Mouse (Mus musculus) bone marrow, adult 2 months (tissue): ENCODE data around the gene Arl4c. TPM values are rescaled to one million over a fixed set of nuclear protein-coding genes. Genes with fewer than 3 reads are reported as not detected.

ENCODE experiments used
- H3K27ac ChIP-seq: fragments of 200-500 bp; 2 replicates; pipeline ENCODE4 v1.5.1; 2012; ENCODE audit warnings: low read depth, mild to moderate bottlenecking, control low read depth, inconsistent platforms, low read length; ENCODE audit not compliant: control insufficient read depth, poor library complexity, insufficient read depth
- H3K4me1 ChIP-seq: fragments of 200-500 bp; 2 replicates; pipeline ENCODE4 v1.6.1; 2011; ENCODE audit warnings: low read length; ENCODE audit not compliant: control insufficient read depth, insufficient read depth
- H3K4me3 ChIP-seq: fragments of 200-500 bp; replicated peaks from 2 replicates; pipeline ENCODE3; 2011; ENCODE audit warnings: mild to moderate bottlenecking, low read depth, low read length, control low read depth; ENCODE audit not compliant: control insufficient read depth
- CTCF ChIP-seq: fragments of 200-500 bp; IDR thresholded peaks from 2 replicates; pipeline ENCODE4 v1.5.1; 2011; ENCODE audit warnings: low read length, control low read depth; ENCODE audit not compliant: control insufficient read depth, insufficient read depth
- POLR2A ChIP-seq: fragments of 200-500 bp; IDR thresholded peaks from 2 replicates; pipeline ENCODE4 v1.6.1; 2011; ENCODE audit warnings: low read depth, mild to moderate bottlenecking, control low read depth, low read length, borderline replicate concordance; ENCODE audit not compliant: control insufficient read depth
- WGBS: fragments of 180-500 bp; shearing (Covaris S2); methylation state at CpG from one replicate; pipeline ENCODE4 v1.1.7; 2018; 5-methylcytosine and 5-hydroxymethylcytosine counted together
- polyA plus RNA-seq: library from polyadenylated mRNA; stranded (reverse); fragments of >200 nt; gene quantifications from 2 replicates; pipeline ENCODE4 v1.2.4, GENCODE M21; 2011; ENCODE audit warnings: low replicate concordance; ENCODE audit not compliant: missing spikeins, insufficient read depth, insufficient read length

Gene Arl4c
- polyA plus RNA-seq, 1 experiment, result 4.5 TPM

DNA sequence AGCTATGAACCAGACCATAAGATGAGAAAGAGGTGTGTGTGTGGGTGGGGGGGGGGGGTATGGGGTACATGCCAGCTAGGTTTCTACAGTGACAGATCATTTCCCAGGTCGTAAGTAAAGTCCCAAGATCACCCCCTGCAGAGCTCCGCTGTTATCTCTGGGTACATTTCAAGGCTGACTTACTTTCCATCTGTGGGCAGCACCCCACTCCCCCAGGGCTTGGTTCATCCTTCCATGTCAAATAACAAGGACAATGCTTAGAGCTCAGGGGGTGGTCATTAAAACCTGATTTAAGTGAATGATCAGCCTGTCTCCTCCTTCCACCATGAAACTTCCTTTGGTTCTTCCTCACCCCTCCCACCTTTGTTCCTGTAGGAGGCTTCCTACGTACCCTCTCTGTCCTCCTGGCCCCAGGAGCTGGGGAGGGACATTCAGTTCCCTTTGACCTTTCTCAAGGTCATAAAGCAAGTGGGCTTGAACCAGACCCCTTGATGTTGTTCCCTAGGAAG lies 23.7 kb downstream of the Arl4c start:
- Histone ChIP-seq H3K27ac (no peak overlapping the region), H3K4me3 (no peak overlapping the region), H3K4me1 (no peaks in the 10 kb centered on the region)
- TF ChIP-seq CTCF, result no peak
- TF ChIP-seq POLR2A, result no peak
- WGBS, result 64% methylated on average over 3 of the region's 3 CpGs

DNA sequence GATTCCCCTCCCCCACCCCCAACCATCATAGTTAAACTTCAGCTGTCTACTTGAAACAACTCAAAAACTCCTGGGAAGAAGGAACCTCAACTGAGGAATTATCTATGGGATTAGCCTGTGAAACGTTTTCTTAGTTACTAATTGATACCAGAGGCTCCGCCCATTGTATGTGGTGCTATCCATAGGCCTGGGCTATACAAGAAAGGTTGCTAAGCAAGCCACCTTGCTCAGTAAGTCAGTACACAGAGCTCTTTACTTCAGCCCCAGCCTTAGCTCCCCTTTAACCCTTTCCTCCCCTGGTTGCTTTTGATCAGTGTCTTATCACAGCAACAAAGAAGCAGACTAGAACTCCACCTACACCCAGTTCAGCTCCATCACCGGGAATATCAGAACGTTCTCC lies 31.2 kb downstream of the Arl4c start:
- 77% methylated on average over 4 of the region's 4 CpGs for WGBS
- TF ChIP-seq POLR2A (no peak), CTCF (no peak)

DNA sequence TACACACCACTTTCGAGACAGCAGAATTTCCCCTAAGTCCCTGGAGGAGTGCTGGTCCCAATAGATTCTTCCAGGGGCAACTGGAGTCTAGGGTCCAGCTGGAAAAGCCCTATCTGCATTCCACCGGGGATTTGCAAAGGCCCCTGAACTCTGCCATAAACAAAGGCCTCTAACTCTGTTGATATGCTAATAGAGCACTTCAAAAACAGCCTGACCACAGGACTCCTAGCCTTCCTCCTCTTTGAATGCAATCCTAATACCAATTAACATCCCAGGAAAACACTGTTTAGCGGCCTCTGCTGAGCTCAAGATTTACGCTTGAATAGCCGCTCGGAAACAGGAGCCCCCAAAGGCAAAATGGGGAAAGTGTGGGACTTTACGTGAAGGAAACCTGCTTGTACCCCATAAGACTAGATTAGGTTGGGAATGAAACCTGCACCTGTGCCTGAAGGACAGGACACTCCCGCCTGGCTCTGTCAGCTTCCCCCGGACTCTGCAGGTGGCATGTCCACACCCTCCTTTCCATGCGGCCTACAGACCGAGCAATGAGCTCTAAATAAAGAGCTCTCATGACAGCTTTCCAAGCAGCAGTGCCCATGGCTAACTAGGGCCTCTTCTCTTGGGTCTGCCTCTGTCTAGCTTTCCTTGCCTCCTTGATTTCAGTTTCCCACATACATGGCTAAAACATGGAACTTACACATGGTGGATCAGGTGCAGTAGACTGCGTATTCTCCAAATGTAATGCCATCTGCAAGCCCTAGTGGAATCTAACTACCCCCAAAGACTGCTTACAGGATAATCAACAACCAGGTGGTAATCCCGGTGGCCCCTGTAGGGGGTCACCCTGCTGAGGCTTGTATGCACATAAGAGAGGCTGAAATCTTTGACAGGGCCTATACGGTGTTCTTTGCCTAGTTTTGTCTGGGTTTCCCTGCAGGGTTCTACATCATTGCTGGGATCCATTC lies 32.9 kb downstream of the Arl4c start:
- no peak overlapping the region for H3K27ac ChIP-seq
- TF ChIP-seq CTCF (no peak), POLR2A (no peak)
- WGBS, result 84% methylated on average over 14 of the region's 14 CpGs
- H3K4me3 ChIP-seq, result no peak overlapping the region
- no peaks in the 10 kb centered on the region for H3K4me1 ChIP-seq

More for the DNA sequence above, 31.2 kb downstream of the Arl4c start:
- H3K27ac ChIP-seq, result no peak overlapping the region
- H3K4me1 ChIP-seq, result no peaks in the 10 kb centered on the region
- H3K4me3 ChIP-seq, result no peak overlapping the region

DNA sequence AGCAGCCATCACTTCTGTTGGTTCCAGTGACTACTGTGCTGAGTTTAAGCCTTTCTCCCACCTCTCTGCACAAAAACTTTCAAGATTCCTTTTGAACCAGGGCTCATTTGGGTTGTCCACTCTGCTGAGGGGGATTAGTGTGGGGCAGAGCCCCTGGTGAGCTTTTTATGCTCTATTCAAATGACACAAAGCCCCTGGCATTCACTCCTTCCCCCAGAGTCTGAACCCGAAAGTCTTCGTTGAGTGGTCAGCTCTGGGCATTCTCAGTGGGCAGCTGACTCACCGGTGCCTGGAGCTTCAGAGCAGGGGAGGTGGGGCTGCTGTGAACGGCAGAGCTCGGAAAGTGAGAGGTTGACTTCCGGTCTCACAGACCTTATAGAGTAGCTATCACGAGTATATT lies 33.7 kb downstream of the Arl4c start:
- Histone ChIP-seq H3K4me1 (no peaks in the 10 kb centered on the region), H3K27ac (no peak overlapping the region), H3K4me3 (no peak overlapping the region)
- 85% methylated on average over 7 of the region's 7 CpGs for WGBS
- TF ChIP-seq POLR2A (no peak), CTCF (no peak)

DNA sequence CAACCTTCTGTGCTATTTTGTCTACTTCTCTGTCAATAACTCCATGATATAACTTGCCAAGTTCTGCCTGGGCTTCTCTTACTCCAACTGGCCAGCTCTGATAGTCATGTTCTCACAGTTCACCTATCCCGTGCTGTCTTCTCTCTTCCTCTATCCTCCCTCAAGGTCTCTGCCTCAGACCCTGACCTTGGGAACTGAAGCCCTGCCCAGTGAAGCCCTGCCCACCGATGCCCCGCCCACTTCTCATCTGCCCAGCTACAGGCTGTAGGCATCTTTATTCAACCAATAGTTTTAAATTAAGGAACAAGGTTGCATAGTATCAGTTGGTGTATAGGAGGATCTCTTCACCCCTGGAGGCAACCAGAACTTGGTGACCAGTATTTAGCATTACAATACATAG lies 37.4 kb downstream of the Arl4c start:
- H3K4me3 ChIP-seq, result no peak overlapping the region
- no peaks in the 10 kb centered on the region; the same call in 1 of the 2 replicates for H3K4me1 ChIP-seq
- H3K27ac ChIP-seq, result no peak overlapping the region
- 69% methylated on average over 3 of the region's 3 CpGs for WGBS
- no peak for TF ChIP-seq POLR2A
- no peak for TF ChIP-seq CTCF

DNA sequence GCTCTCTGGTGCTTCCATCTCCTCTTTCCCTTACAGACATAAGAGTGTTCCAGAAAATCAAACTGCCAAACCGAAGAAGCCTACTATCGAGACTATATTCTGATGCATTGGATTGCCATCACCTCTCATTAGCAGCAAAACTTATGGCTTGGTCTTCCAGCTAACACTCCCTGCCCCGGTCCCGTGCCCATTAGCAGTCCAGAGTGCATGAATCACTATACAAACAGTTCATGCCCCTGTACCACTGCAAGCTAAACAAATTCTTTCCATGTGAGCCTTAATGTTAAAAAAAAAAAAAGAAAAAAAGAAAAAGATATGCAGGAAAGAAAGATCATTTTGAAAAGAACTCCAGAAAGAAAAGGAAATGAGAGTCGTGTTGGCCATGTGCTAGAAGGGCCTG lies 39.3 kb downstream of the Arl4c start:
- no peak overlapping the region for H3K27ac ChIP-seq
- no peak for TF ChIP-seq CTCF
- TF ChIP-seq POLR2A, result no peak
- H3K4me1 ChIP-seq, result no peaks in the 10 kb centered on the region; the same call in 1 of the 2 replicates
- 63% methylated on average over 5 of the region's 5 CpGs for WGBS
- H3K4me3 ChIP-seq, result no peak overlapping the region

DNA sequence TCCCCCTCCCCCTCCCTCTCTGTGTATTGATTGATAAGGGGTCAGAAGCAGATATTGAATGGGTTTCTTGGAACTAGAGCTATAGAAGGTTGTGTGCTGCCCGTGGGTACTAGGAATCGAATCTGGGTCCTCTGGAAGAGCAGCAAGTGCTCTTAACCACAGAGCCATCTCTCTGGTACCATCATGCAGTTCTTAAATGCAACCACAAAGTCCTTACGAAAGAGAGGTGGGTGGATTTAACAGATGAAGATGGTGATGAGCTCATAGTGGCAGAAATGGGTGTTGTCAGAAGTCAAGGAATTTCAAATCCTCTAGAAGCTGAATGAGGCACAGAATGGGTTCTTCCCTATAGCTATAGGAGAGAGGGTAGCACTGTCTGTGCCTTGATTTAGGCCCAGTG lies 40.8 kb downstream of the Arl4c start:
- WGBS, result 33% methylated on average over 3 of the region's 3 CpGs
- Histone ChIP-seq H3K4me1 (no peaks in the 10 kb centered on the region; the same call in 1 of the 2 replicates), H3K27ac (no peak overlapping the region), H3K4me3 (no peak overlapping the region)
- TF ChIP-seq POLR2A, result no peak
- TF ChIP-seq CTCF, result no peak

DNA sequence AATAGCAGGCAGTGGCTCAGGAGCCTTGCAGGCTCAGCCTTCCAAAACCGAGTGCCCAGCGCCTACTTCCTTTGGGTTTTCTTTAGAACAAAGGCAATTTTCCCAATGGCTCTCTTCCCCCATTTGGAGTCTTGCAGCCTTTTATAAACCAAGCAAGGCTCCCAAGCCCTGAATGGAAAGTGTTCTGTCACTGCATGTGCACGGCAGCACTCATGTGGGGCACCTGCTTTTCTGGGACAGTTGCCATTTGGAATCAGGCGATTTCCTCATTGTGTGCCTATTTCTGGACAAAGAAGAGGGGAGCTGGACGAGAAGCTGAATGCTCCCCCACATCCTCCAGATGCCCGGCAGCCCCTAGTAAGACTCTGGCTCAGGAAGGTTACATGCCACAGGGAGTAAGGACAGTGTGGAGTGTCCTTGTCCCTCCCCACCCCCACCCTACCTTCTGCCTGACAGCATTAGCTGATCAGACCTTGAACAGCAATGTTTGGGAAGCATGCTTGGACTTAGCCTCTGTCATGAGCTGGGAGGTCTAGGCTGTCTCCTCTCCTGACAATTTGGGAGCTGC lies 43.6 kb downstream of the Arl4c start:
- Histone ChIP-seq H3K27ac (no peak overlapping the region), H3K4me3 (no peak overlapping the region), H3K4me1 (peaks cover 9% of the 10 kb centered on the region; the same call in 1 of the 2 replicates)
- 40% methylated on average over 6 of the region's 6 CpGs for WGBS
- no peak for TF ChIP-seq POLR2A
